Mouse (Mus musculus): ENCODE measurements at regions not wholly inside any gene's neighbourhood (a gene's known extent, or its start where the extent isn't known, plus 50 kb on each side); places are given as distances from the start of the nearest gene placed in this dataset.

- H3K27me3 ChIP-seq (ENCODE audit: control insufficient read depth, insufficient read depth, insufficient read length): no peaks in the 10 kb centered on the region
- no peaks in the 10 kb centered on the region for H3K36me3 ChIP-seq (ENCODE audit: control insufficient read depth, insufficient read depth)
- no peaks in the 10 kb centered on the region for H3K79me2 ChIP-seq (ENCODE audit: control insufficient read depth, insufficient read depth)
- TF ChIP-seq POLR2AphosphoS2 (IDR thresholded peaks at IDR 0.05; ENCODE audit: insufficient read length, low read depth) (no peak), TCF3 (IDR thresholded peaks at IDR 0.05; ENCODE audit: insufficient read length, low read depth) (no peak), REST (IDR thresholded peaks at IDR 0.05; ENCODE audit: insufficient read depth, insufficient read length) (no peak), POLR2A (IDR thresholded peaks at IDR 0.05; ENCODE audit: insufficient read length, low read depth) (no peak), E2F4 (IDR thresholded peaks at IDR 0.05; ENCODE audit: insufficient read depth) (no peak), TCF12 (IDR thresholded peaks at IDR 0.05; ENCODE audit: insufficient read depth, poor library complexity, severe bottlenecking) (no peak), MYOG (IDR thresholded peaks at IDR 0.05; ENCODE audit: control insufficient read depth in 1 of 3, insufficient read depth in 1 of 3, insufficient read length in 2 of 3, low read depth in 2 of 3) (no peak), USF1 (IDR thresholded peaks at IDR 0.05; ENCODE audit: low read depth) (no peak), MYOD1 (IDR thresholded peaks at IDR 0.05; ENCODE audit: control insufficient read depth in 1 of 3, insufficient read length in 2 of 3, low read depth in 2 of 3) (no peak), SRF (IDR thresholded peaks at IDR 0.05; ENCODE audit: control insufficient read depth, insufficient read length, low read depth) (no peak), CEBPB (IDR thresholded peaks at IDR 0.05; ENCODE audit: insufficient read depth, poor library complexity, severe bottlenecking) (no peak), MAX (IDR thresholded peaks at IDR 0.05; ENCODE audit: low read depth) (no peak)
- peak overlapping the region; percentile 36 for H3K4me2 ChIP-seq (ENCODE audit: low read depth)
- no peak overlapping the region for H3ac ChIP-seq (ENCODE audit: control insufficient read depth, insufficient read length)
- H3K4me3 ChIP-seq: no peak overlapping the region
Measured at GRCm38 (mm10) chr6:67129626-67130025, 92.4 kb upstream of the Gadd45a start.

- Histone ChIP-seq H3K4me3 (no peak overlapping the region), H3ac (ENCODE audit: control insufficient read depth, insufficient read length) (no peak overlapping the region), H3K36me3 (ENCODE audit: control insufficient read depth, insufficient read depth) (no peaks in the 10 kb centered on the region), H3K27me3 (ENCODE audit: control insufficient read depth, insufficient read depth, insufficient read length) (no peaks in the 10 kb centered on the region), H3K4me2 (ENCODE audit: low read depth) (peak overlapping the region; percentile 36), H3K79me2 (ENCODE audit: control insufficient read depth, insufficient read depth) (no peaks in the 10 kb centered on the region)
- TF ChIP-seq E2F4 (IDR thresholded peaks at IDR 0.05; ENCODE audit: insufficient read depth): no peak
- peak in 1 of 3 experiments; percentile 66 for TF ChIP-seq MYOG (IDR thresholded peaks at IDR 0.05; ENCODE audit: control insufficient read depth in 1 of 3, insufficient read depth in 1 of 3, insufficient read length in 2 of 3, low read depth in 2 of 3)
- no peak for TF ChIP-seq MYOD1 (IDR thresholded peaks at IDR 0.05; ENCODE audit: control insufficient read depth in 1 of 3, insufficient read length in 2 of 3, low read depth in 2 of 3)
- TF ChIP-seq REST (IDR thresholded peaks at IDR 0.05; ENCODE audit: insufficient read depth, insufficient read length): no peak
- no peak for TF ChIP-seq SRF (IDR thresholded peaks at IDR 0.05; ENCODE audit: control insufficient read depth, insufficient read length, low read depth)
- peak; percentile 70 for TF ChIP-seq TCF12 (IDR thresholded peaks at IDR 0.05; ENCODE audit: insufficient read depth, poor library complexity, severe bottlenecking)
- peak; percentile 48 for TF ChIP-seq USF1 (IDR thresholded peaks at IDR 0.05; ENCODE audit: low read depth)
Measured at GRCm38 (mm10) chr6:67128503-67129463, 91.5 kb upstream of the Gadd45a start.

GRCm38 (mm10) chr6:67127727-67128126, 90.5 kb upstream of the Gadd45a start:
- no peak overlapping the region for H3K4me3 ChIP-seq
- no peaks in the 10 kb centered on the region for H3K79me2 ChIP-seq (ENCODE audit: control insufficient read depth, insufficient read depth)
- no peaks in the 10 kb centered on the region for H3K27me3 ChIP-seq (ENCODE audit: control insufficient read depth, insufficient read depth, insufficient read length)
- H3K36me3 ChIP-seq (ENCODE audit: control insufficient read depth, insufficient read depth): no peaks in the 10 kb centered on the region
- no peak overlapping the region for H3K4me2 ChIP-seq (ENCODE audit: low read depth)
- H3ac ChIP-seq (ENCODE audit: control insufficient read depth, insufficient read length): no peak overlapping the region
- no peak for TF ChIP-seq REST (IDR thresholded peaks at IDR 0.05; ENCODE audit: insufficient read depth, insufficient read length)
- no peak for TF ChIP-seq TCF12 (IDR thresholded peaks at IDR 0.05; ENCODE audit: insufficient read depth, poor library complexity, severe bottlenecking)
- no peak for TF ChIP-seq CEBPB (IDR thresholded peaks at IDR 0.05; ENCODE audit: insufficient read depth, poor library complexity, severe bottlenecking)
- TF ChIP-seq MYOD1 (IDR thresholded peaks at IDR 0.05; ENCODE audit: control insufficient read depth in 1 of 3, insufficient read length in 2 of 3, low read depth in 2 of 3): no peak
- TF ChIP-seq POLR2A (IDR thresholded peaks at IDR 0.05; ENCODE audit: insufficient read length, low read depth): no peak
- TF ChIP-seq SRF (IDR thresholded peaks at IDR 0.05; ENCODE audit: control insufficient read depth, insufficient read length, low read depth): no peak
- no peak for TF ChIP-seq TCF3 (IDR thresholded peaks at IDR 0.05; ENCODE audit: insufficient read length, low read depth)
- TF ChIP-seq MYOG (IDR thresholded peaks at IDR 0.05; ENCODE audit: control insufficient read depth in 1 of 3, insufficient read depth in 1 of 3, insufficient read length in 2 of 3, low read depth in 2 of 3): no peak
- TF ChIP-seq E2F4 (IDR thresholded peaks at IDR 0.05; ENCODE audit: insufficient read depth): no peak
- TF ChIP-seq USF1 (IDR thresholded peaks at IDR 0.05; ENCODE audit: low read depth): no peak
- TF ChIP-seq POLR2AphosphoS2 (IDR thresholded peaks at IDR 0.05; ENCODE audit: insufficient read length, low read depth): no peak

GRCm38 (mm10) chr6:67125715-67126312, 88.6 kb upstream of the Gadd45a start:
- Histone ChIP-seq H3K36me3 (ENCODE audit: control insufficient read depth, insufficient read depth) (no peaks in the 10 kb centered on the region), H3K4me3 (no peak overlapping the region), H3K4me2 (ENCODE audit: low read depth) (no peak overlapping the region), H3ac (ENCODE audit: control insufficient read depth, insufficient read length) (no peak overlapping the region), H3K79me2 (ENCODE audit: control insufficient read depth, insufficient read depth) (no peaks in the 10 kb centered on the region), H3K27me3 (ENCODE audit: control insufficient read depth, insufficient read depth, insufficient read length) (no peaks in the 10 kb centered on the region)
- TF ChIP-seq TCF12 (IDR thresholded peaks at IDR 0.05; ENCODE audit: insufficient read depth, poor library complexity, severe bottlenecking): no peak
- TF ChIP-seq SRF (IDR thresholded peaks at IDR 0.05; ENCODE audit: control insufficient read depth, insufficient read length, low read depth): no peak
- TF ChIP-seq MYOD1 (IDR thresholded peaks at IDR 0.05; ENCODE audit: control insufficient read depth in 1 of 3, insufficient read length in 2 of 3, low read depth in 2 of 3): no peak
- no peak for TF ChIP-seq POLR2A (IDR thresholded peaks at IDR 0.05; ENCODE audit: insufficient read length, low read depth)
- TF ChIP-seq E2F4 (IDR thresholded peaks at IDR 0.05; ENCODE audit: insufficient read depth): no peak
- no peak for TF ChIP-seq CEBPB (IDR thresholded peaks at IDR 0.05; ENCODE audit: insufficient read depth, poor library complexity, severe bottlenecking)
- no peak for TF ChIP-seq POLR2AphosphoS2 (IDR thresholded peaks at IDR 0.05; ENCODE audit: insufficient read length, low read depth)
- no peak for TF ChIP-seq USF1 (IDR thresholded peaks at IDR 0.05; ENCODE audit: low read depth)
- no peak for TF ChIP-seq TCF3 (IDR thresholded peaks at IDR 0.05; ENCODE audit: insufficient read length, low read depth)
- no peak for TF ChIP-seq MYOG (IDR thresholded peaks at IDR 0.05; ENCODE audit: control insufficient read depth in 1 of 3, insufficient read depth in 1 of 3, insufficient read length in 2 of 3, low read depth in 2 of 3)
- no peak for TF ChIP-seq REST (IDR thresholded peaks at IDR 0.05; ENCODE audit: insufficient read depth, insufficient read length)
